Mouse (Mus musculus) R1 (cell line): ENCODE results near the gene Rcbtb1.
"Not testable (repeated sequence)": the region's sequence is repeated elsewhere in the genome, so short reads cannot be mapped to it uniquely, and the experiment has no call there.

Experiments
- DNase-seq: peaks from one replicate; pipeline ENCODE4 v3.0.0-alpha.2; 2018; ENCODE audit warnings: low read depth, low spot score

Gene Rcbtb1

GRCm38 (mm10) chr14:59274961-59275360 is 74.0 kb downstream of the Rcbtb1 start:
- not testable (repeated sequence) for DNase-seq
